Mouse (Mus musculus) bone marrow, adult 2 months (tissue): ENCODE data around the gene Mrps18b.

Experiments used
- CTCF ChIP-seq: fragments of 200-500 bp; IDR thresholded peaks from 2 replicates; pipeline ENCODE4 v1.5.1; 2011; ENCODE audit warnings: low read length, control low read depth; ENCODE audit not compliant: control insufficient read depth, insufficient read depth
- POLR2A ChIP-seq: fragments of 200-500 bp; IDR thresholded peaks from 2 replicates; pipeline ENCODE4 v1.6.1; 2011; ENCODE audit warnings: low read depth, mild to moderate bottlenecking, control low read depth, low read length, borderline replicate concordance; ENCODE audit not compliant: control insufficient read depth

DNA sequence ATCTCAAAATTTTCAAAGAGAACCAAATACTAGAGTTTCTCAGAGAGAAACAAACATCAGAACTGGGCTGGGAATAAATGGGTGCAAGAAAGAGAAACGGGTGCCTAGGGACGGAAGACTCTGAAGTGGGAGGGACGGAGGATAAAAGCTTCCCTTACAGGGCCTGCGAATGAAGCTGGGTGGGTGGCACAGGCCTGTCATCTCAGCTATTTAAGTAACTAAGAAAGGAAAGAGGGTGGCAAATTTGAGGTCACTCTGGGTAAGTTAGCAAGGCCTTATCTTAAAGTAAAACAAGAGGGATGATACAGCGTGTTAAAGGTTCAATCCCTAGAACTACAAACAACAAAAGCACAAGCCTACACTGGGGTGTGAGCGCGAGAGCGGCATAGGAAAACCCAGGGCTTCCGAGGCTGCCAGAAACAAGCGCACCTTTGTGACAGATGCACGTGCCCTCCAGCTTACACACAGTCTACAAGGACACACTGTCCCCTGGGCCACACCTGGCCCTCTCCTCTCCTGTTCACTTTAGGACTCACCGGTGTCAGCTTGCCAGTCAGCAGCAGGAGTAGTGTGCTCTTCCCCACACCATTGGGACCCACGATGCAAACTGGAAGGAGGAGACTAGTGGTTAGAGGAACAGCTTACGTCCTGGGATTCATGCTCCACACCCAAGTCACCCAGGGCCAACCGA lies 42.5 kb upstream of the Mrps18b start:
- TF ChIP-seq POLR2A: no peak
- TF ChIP-seq CTCF: no peak
